In the genomic region with DNA sequence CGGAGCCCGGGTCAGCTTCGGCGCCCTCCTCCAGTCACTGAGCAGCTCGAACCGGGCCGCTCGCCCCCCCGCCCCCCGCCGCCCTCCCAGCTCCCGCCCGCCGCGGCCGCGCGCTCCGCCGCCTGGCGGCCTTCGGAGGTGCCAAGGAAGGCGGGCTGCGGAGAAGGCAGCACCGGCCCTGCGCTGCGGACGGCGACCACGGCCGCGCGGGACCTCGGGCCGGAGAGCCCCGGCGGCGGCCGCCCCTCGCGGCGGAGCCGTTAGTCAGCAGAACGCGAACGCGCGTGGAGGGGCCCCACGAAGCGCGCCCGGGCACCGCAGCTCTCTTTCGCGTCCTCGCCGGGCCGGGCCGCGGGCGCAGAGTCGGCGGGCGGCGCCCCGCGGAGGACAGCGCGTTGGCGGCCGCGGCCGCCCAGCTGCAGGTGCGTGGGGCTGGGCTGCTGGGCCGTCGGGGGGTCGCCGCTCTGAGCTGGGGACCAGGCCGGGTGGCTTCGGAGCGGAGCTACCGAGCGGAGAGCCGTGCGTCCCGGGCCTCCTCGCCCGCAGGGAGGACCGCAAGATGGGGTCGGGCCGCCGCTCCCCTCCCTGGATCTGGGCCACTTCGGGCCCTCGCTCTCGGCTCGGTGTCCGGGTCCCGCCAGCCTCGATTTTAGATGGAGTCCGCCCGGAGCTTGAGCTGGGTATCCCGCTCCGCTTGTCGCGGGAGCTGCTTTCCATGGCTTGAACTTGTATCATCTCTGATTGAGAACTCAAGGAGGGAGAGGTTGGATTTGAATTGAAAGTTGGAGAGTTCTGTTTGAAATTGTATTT, we compare ENCODE assay signal across 8 mouse cellular contexts. TPM values are rescaled to one million over a fixed set of nuclear protein-coding genes. Genes with fewer than 3 reads are reported as not detected.
DNase-seq lines count a peak whose midpoint lies in the region; ATAC-seq and TF ChIP-seq lines count a peak whose summit lies in the region.

Gene Abhd17b, plus strand, starts transcription at position 14 of the 810 bp plus-strand sequence.

- DNase-seq in Patski (ENCODE audit: low read depth, low spot score): no peak
- DNase-seq in cerebellum, adult 9-10 months: peak; percentile 58
- DNase-seq in frontal cortex, postnatal 14 days (ENCODE audit: low spot score in 2 of 2): peak; percentile 20 to 23
- DNase-seq in layer of hippocampus, postnatal 25 days (ENCODE audit: extremely low spot score in 1 of 2, low spot score in 1 of 2): peak; percentile 24 to 41
- DNase-seq in lung, postnatal 25 days (ENCODE audit: low spot score): peak; percentile 41
- DNase-seq in ovary, postnatal 36 days (ENCODE audit: low spot score): peak; percentile 59
- peak; percentile 44 to 53 for DNase-seq in urinary bladder, postnatal 36 days (ENCODE audit: low spot score in 2 of 2)

- H3K27ac ChIP-seq in hindbrain, embryonic 12.5 days: peak within 1 kb of the TSS; percentile 100

- H3K4me2 ChIP-seq in hindbrain, embryonic 12.5 days (replicated peaks): peak within 1 kb of the TSS; percentile 62

- H3K4me1 ChIP-seq in hindbrain, embryonic 12.5 days: peaks cover 18% of the 10 kb centered on the region

- CTCF ChIA-PET in Patski (lab: Charles Lee): interaction anchor here (1.3 to 1.4 kb wide), 2 partner anchors 13 to 82 kb away, joined by 3 read pairs; no protein-coding TSS in a partner anchor

- TF ChIP-seq CTCF in Patski (IDR thresholded peaks at IDR 0.05): peak; percentile 61

- in situ Hi-C loops in Patski (cut with MboI; ENCODE audit: low pct_unique_long_range_greater_than_20kb): loop anchor here (25.0 kb wide), 2 partner anchors 1041 to 1266 kb away; partner anchors contain the start of gene Anxa1

- H3K36me3 ChIP-seq in hindbrain, embryonic 12.5 days: no peaks in the 10 kb centered on the region

- under 1% methylated on average over 79 of the region's 105 CpGs for WGBS in hindbrain, embryonic 12.5 days

- no peaks in the 10 kb centered on the region for H3K9me3 ChIP-seq in hindbrain, embryonic 12.5 days (replicated peaks)

- H3K27me3 ChIP-seq in Patski: no peaks in the 10 kb centered on the region
- no peaks in the 10 kb centered on the region for H3K27me3 ChIP-seq in hindbrain, embryonic 12.5 days

- H3K9ac ChIP-seq in hindbrain, embryonic 12.5 days: peak within 1 kb of the TSS; percentile 95

- H3K4me3 ChIP-seq in hindbrain, embryonic 12.5 days: peak within 1 kb of the TSS; percentile 97

- peak; percentile 19 for ATAC-seq in Patski
- peak; percentile 71 for ATAC-seq in hindbrain, embryonic 12.5 days (ENCODE audit: low FRiP score)

- POLR2A ChIA-PET in Patski (lab: Charles Lee): interaction anchor here (0.6 to 0.7 kb wide), 2 partner anchors 18 to 68 kb away, joined by 3 to 8 read pairs; no protein-coding TSS in a partner anchor

RNA-seq across cellular contexts. Expression of gene Abhd17b, which starts in this region (rescaled TPM):
- polyA plus RNA-seq in Patski (2021): 33.2 TPM
- 44.0 and 46.5 TPM in 2 replicates for polyA plus RNA-seq in hindbrain, embryonic 12.5 days (2016; fragmentation: Nextera tagmentation; extraction: Ambion mirVana)
- total RNA-seq in layer of hippocampus, postnatal 25 days (2021): 10 to 100 TPM; 53.3 to 56.3 TPM
